Mouse (Mus musculus) CH12.LX (cell line): ENCODE results near the gene Gpx8.

Experiments
- CTCF ChIP-seq, 2 experiments: IDR thresholded peaks in 1 of 2; conservative IDR thresholded peaks in 1 of 2; 2 replicates each; pipeline ENCODE4 v1.5.1; 2011 to 2012; ENCODE audit warnings: low read depth in 2 of 2, low read length in 2 of 2, improper control_type of control experiment in 1 of 2, inconsistent platforms in 1 of 2, mild to moderate bottlenecking in 1 of 2, moderate library complexity in 1 of 2
- POLR2AphosphoS2 ChIP-seq: IDR thresholded peaks from 2 replicates; pipeline ENCODE4 v1.6.1; 2011; ENCODE audit warnings: low read depth, low read length, improper control_type of control experiment

GRCm38 (mm10) chr13:113055826-113056225, 9.6 kb upstream of the Gpx8 start:
- TF ChIP-seq POLR2AphosphoS2 (no peak), CTCF (conservative IDR thresholded peaks at IDR 0.05 in 1 of 2, IDR thresholded peaks at IDR 0.05 in 1 of 2; ENCODE audit: low read depth in 2 of 2, low read length in 2 of 2) (peak in 1 of 2 experiments; percentile 44; a peak in 2 of 4 replicates)
